Mouse (Mus musculus) layer of hippocampus, adult 2 months (tissue): ENCODE results near the gene Mpp1. TPM values are rescaled to one million over a fixed set of nuclear protein-coding genes. Genes with fewer than 3 reads are reported as not detected.

Experiments
- DNase-seq, 2 experiments: peaks; one replicate each; pipeline ENCODE4 v3.0.0; 2022; ENCODE audit warnings: low spot score in 2 of 2
- H3K27ac ChIP-seq: fragments of 200-600 bp; 2 replicates; pipeline ENCODE4 v1.8.1; 2022
- H3K4me3 ChIP-seq: fragments of 200-600 bp; 2 replicates; pipeline ENCODE4 v1.8.1; 2022; ENCODE audit warnings: mild to moderate bottlenecking
- CTCF ChIP-seq: fragments of 200-600 bp; conservative IDR thresholded peaks from 2 replicates; pipeline ENCODE4 v1.8.1; 2022; ENCODE audit warnings: antibody characterized with exemption, mild to moderate bottlenecking, moderate library complexity
- total RNA-seq, 2 experiments: library from RNA; stranded (reverse); gene quantifications; 2 replicates each; pipeline ENCODE4 v1.2.3; 2021

The Mpp1 gene
- total RNA-seq, 2 experiments from 2014 or later: 42.4 to 43.5 TPM

GRCm38 (mm10) chrX:75125606-75126005 is 5.2 kb downstream of the Mpp1 start:
- no peak for TF ChIP-seq CTCF
- H3K4me3 ChIP-seq: no peak overlapping the region
- no peak overlapping the region for H3K27ac ChIP-seq
- no peak for DNase-seq

GRCm38 (mm10) chrX:75115550-75115949 is 15.3 kb downstream of the Mpp1 start:
- Histone ChIP-seq H3K27ac (no peak overlapping the region), H3K4me3 (no peak overlapping the region)
- TF ChIP-seq CTCF: no peak
- no peak for DNase-seq

GRCm38 (mm10) chrX:75102293-75102692 is 28.5 kb downstream of the Mpp1 start:
- no peak overlapping the region for H3K27ac ChIP-seq
- no peak overlapping the region for H3K4me3 ChIP-seq
- no peak for TF ChIP-seq CTCF
- no peak for DNase-seq

- DNase-seq: no peak
- Histone ChIP-seq H3K4me3 (no peak overlapping the region), H3K27ac (no peak overlapping the region)
- TF ChIP-seq CTCF: no peak
Observed at GRCm38 (mm10) chrX:75098799-75099198, 32.0 kb downstream of the Mpp1 start.

- H3K27ac ChIP-seq: peak overlapping the region; percentile 80
- peak overlapping the region; percentile 74 for H3K4me3 ChIP-seq
- DNase-seq: no peak
- TF ChIP-seq CTCF: no peak
Observed at GRCm38 (mm10) chrX:75096163-75096770, 34.5 kb downstream of the Mpp1 start.

GRCm38 (mm10) chrX:75095369-75096162 is 35.2 kb downstream of the Mpp1 start, which contains the start of gene Dkc1:
Dkc1 (plus strand) TSS chrX:75095854.
- peak; percentile 88 to 91 for DNase-seq
- TF ChIP-seq CTCF: no peak
- Histone ChIP-seq H3K4me3 (peak within 1 kb of the TSS; percentile 74), H3K27ac (peak within 1 kb of the TSS; percentile 80)

GRCm38 (mm10) chrX:75085654-75086053 is 45.2 kb downstream of the Mpp1 start:
- Histone ChIP-seq H3K27ac (no peak overlapping the region), H3K4me3 (no peak overlapping the region)
- DNase-seq: no peak
- peak; percentile 50 for TF ChIP-seq CTCF

GRCm38 (mm10) chrX:75084774-75085508 is 45.9 kb downstream of the Mpp1 start, which contains the start of gene Gab3:
Gab3 (minus strand) TSS chrX:75085458.
- peak within 1 kb of the TSS; percentile 65 for H3K27ac ChIP-seq
- H3K4me3 ChIP-seq: peak within 1 kb of the TSS; percentile 63
- TF ChIP-seq CTCF: no peak
- peak; percentile 13 to 19 for DNase-seq

GRCm38 (mm10) chrX:75083982-75084773 is 46.6 kb downstream of the Mpp1 start:
- no peak for DNase-seq

GRCm38 (mm10) chrX:75082351-75082750 is 48.5 kb downstream of the Mpp1 start:
- DNase-seq: no peak
- no peak; the same call in 1 of the 2 replicates for TF ChIP-seq CTCF
- Histone ChIP-seq H3K27ac (no peak overlapping the region), H3K4me3 (no peak overlapping the region)

More at GRCm38 (mm10) chrX:75083982-75084773, 46.6 kb downstream of the Mpp1 start:
- no peak for TF ChIP-seq CTCF
- Histone ChIP-seq H3K4me3 (peak overlapping the region; percentile 63), H3K27ac (peak overlapping the region; percentile 65)

Other genes with a start within 250 kb of the Mpp1 start
- 1 to 10 TPM; 1.7 to 2.2 TPM for gene Gab3, start 45.6 kb downstream of the Mpp1 start, total RNA-seq
- gene Dkc1, start 35.2 kb downstream of the Mpp1 start, total RNA-seq: 10 to 100 TPM; 28.9 to 35.4 TPM
- gene Smim9, start 32.8 kb upstream of the Mpp1 start, total RNA-seq: not detected